Mouse (Mus musculus) forebrain, embryonic 12.5 days (tissue): Measurements from ENCODE around the gene Ints3. TPM values are rescaled to one million over a fixed set of nuclear protein-coding genes. Genes with fewer than 3 reads are reported as not detected.
A peak's percentile ranks its signal among the peaks of the same experiment; 100 is the strongest.

Experiments
- ATAC-seq: fragments of 200-750 bp; cut with Nextera tagmentation; 2 replicates; pipeline ENCODE4 v1.8.0; 2017; ENCODE audit warnings: moderate TSS enrichment; ENCODE audit not compliant: low FRiP score
- H3K27ac ChIP-seq: fragments of 300-500 bp; sonication (generic); 2 replicates; pipeline ENCODE4 v1.5.1; 2016; ENCODE audit warnings: mild to moderate bottlenecking
- H3K27me3 ChIP-seq: fragments of 300-500 bp; sonication (generic); 2 replicates; pipeline ENCODE4 v1.6.1; 2016; ENCODE audit warnings: mild to moderate bottlenecking
- H3K36me3 ChIP-seq: fragments of 300-500 bp; sonication (generic); replicated peaks from 2 replicates; pipeline ENCODE4 v1.6.1; 2016; ENCODE audit warnings: mild to moderate bottlenecking
- H3K4me1 ChIP-seq: fragments of 300-500 bp; sonication (generic); 2 replicates; pipeline ENCODE4 v1.6.1; 2016
- H3K4me2 ChIP-seq: fragments of 300-500 bp; sonication (generic); 2 replicates; pipeline ENCODE4 v1.6.1; 2016; ENCODE audit warnings: mild to moderate bottlenecking, moderate library complexity
- H3K4me3 ChIP-seq: fragments of 300-500 bp; sonication (generic); replicated peaks from 2 replicates; pipeline ENCODE4 v1.5.1; 2016; ENCODE audit warnings: mild to moderate bottlenecking
- H3K9ac ChIP-seq: fragments of 300-500 bp; sonication (generic); 2 replicates; pipeline ENCODE4 v1.6.1; 2016; ENCODE audit warnings: mild to moderate bottlenecking
- H3K9me3 ChIP-seq: fragments of 300-500 bp; sonication (generic); 2 replicates; pipeline ENCODE4 v1.6.1; 2016
- WGBS: fragments of 180-500 bp; shearing (Covaris S2); methylation state at CpG from one replicate; pipeline ENCODE4 v1.1.7; 2016; 5-methylcytosine and 5-hydroxymethylcytosine counted together
- polyA plus RNA-seq: library from polyadenylated mRNA; unstranded; fragments of >200 nt; fragmentation: Nextera tagmentation; extraction: Ambion mirVana; gene quantifications from 2 replicates; pipeline ENCODE4 v1.2.1, GENCODE M21; 2016

Ints3 gene
- 42.8 and 45.1 TPM in 2 replicates for polyA plus RNA-seq

GRCm38 (mm10) chr3:90433381-90434020 is at the start of gene Ints3:
Ints3 (minus strand) TSS chr3:90433622.
- no peaks in the 10 kb centered on the region for H3K9me3 ChIP-seq
- H3K4me2 ChIP-seq: peak within 1 kb of the TSS; percentile 96
- H3K27ac ChIP-seq: peak within 1 kb of the TSS; percentile 97
- peak within 1 kb of the TSS; percentile 90 for H3K9ac ChIP-seq
- ATAC-seq: peak; percentile 99
- peaks cover 30% of the 10 kb centered on the region for H3K4me1 ChIP-seq
- H3K4me3 ChIP-seq: peak within 1 kb of the TSS; percentile 82
- H3K27me3 ChIP-seq: no peaks in the 10 kb centered on the region
- peaks cover 10% of the 10 kb centered on the region; the same call in 1 of the 2 replicates for H3K36me3 ChIP-seq
- under 1% methylated on average over 52 of the region's 52 CpGs for WGBS

GRCm38 (mm10) chr3:90475831-90476611 is 42.6 kb upstream of the Ints3 start, which contains the start of gene Ilf2:
Ilf2 (plus strand) TSS chr3:90476126.
- peak within 1 kb of the TSS; percentile 78 for H3K4me2 ChIP-seq
- peak; percentile 99 for ATAC-seq
- H3K27ac ChIP-seq: peak within 1 kb of the TSS; percentile 96
- peaks cover 36% of the 10 kb centered on the region for H3K36me3 ChIP-seq
- peak within 1 kb of the TSS; percentile 92 for H3K9ac ChIP-seq
- WGBS: under 1% methylated on average over 45 of the region's 45 CpGs
- H3K4me3 ChIP-seq: peak within 1 kb of the TSS; percentile 80
- H3K4me1 ChIP-seq: peaks cover 11% of the 10 kb centered on the region
- no peaks in the 10 kb centered on the region for H3K27me3 ChIP-seq
- H3K9me3 ChIP-seq: no peaks in the 10 kb centered on the region

GRCm38 (mm10) chr3:90475151-90475830 is 41.9 kb upstream of the Ints3 start:
- no peaks in the 10 kb centered on the region for H3K9me3 ChIP-seq
- no peak overlapping the region for H3K4me2 ChIP-seq
- H3K36me3 ChIP-seq: peaks cover 29% of the 10 kb centered on the region
- no peak overlapping the region for H3K27ac ChIP-seq
- 45% methylated on average over 16 of the region's 16 CpGs for WGBS
- H3K27me3 ChIP-seq: no peaks in the 10 kb centered on the region
- 0 out of 2 replicates have a peak overlapping the region, but pooled peaks have one; percentile 19 for H3K4me3 ChIP-seq
- peaks cover 11% of the 10 kb centered on the region for H3K4me1 ChIP-seq
- H3K9ac ChIP-seq: no peak overlapping the region
- peak; percentile 42 for ATAC-seq

GRCm38 (mm10) chr3:90472213-90472612 is 38.8 kb upstream of the Ints3 start:
- Histone ChIP-seq H3K36me3 (no peaks in the 10 kb centered on the region), H3K9me3 (no peaks in the 10 kb centered on the region), H3K4me3 (no peak overlapping the region), H3K9ac (no peak overlapping the region), H3K27ac (no peak overlapping the region), H3K4me1 (peaks cover 5% of the 10 kb centered on the region), H3K27me3 (peaks cover 9% of the 10 kb centered on the region; the same call in 1 of the 2 replicates), H3K4me2 (no peak overlapping the region)
- WGBS: 35% methylated on average over 3 of the region's 3 CpGs
- no peak for ATAC-seq

- Histone ChIP-seq H3K27ac (no peak overlapping the region), H3K36me3 (no peaks in the 10 kb centered on the region), H3K4me2 (no peak overlapping the region), H3K9me3 (no peaks in the 10 kb centered on the region), H3K27me3 (peaks cover 47% of the 10 kb centered on the region), H3K9ac (no peak overlapping the region), H3K4me1 (peaks cover 14% of the 10 kb centered on the region), H3K4me3 (no peak overlapping the region)
- ATAC-seq: no peak
- WGBS: 93% methylated on average over 10 of the region's 10 CpGs
Measured at GRCm38 (mm10) chr3:90467618-90468300, 34.3 kb upstream of the Ints3 start.

GRCm38 (mm10) chr3:90466311-90466766 is 32.9 kb upstream of the Ints3 start:
- Histone ChIP-seq H3K27ac (no peak overlapping the region), H3K27me3 (peaks cover 61% of the 10 kb centered on the region), H3K9ac (peak overlapping the region; percentile 43; the same call in 1 of the 2 replicates), H3K4me2 (peak overlapping the region; percentile 90), H3K4me1 (peaks cover 14% of the 10 kb centered on the region), H3K9me3 (no peaks in the 10 kb centered on the region), H3K4me3 (peak overlapping the region; percentile 50), H3K36me3 (no peaks in the 10 kb centered on the region)
- peak; percentile 56 for ATAC-seq
- 0% methylated on average over 15 of the region's 15 CpGs for WGBS

GRCm38 (mm10) chr3:90465686-90466310 is 32.4 kb upstream of the Ints3 start, which contains the start of gene Npr1:
Npr1 (minus strand) TSS chr3:90465866.
- H3K4me1 ChIP-seq: peaks cover 14% of the 10 kb centered on the region
- under 1% methylated on average over 43 of the region's 49 CpGs for WGBS
- peak within 1 kb of the TSS; percentile 90 for H3K4me2 ChIP-seq
- no peaks in the 10 kb centered on the region for H3K9me3 ChIP-seq
- H3K9ac ChIP-seq: peak within 1 kb of the TSS; percentile 43
- H3K4me3 ChIP-seq: peak within 1 kb of the TSS; percentile 50
- ATAC-seq: peak; percentile 61
- no peaks in the 10 kb centered on the region for H3K36me3 ChIP-seq
- H3K27ac ChIP-seq: no peak within 1 kb of the TSS
- H3K27me3 ChIP-seq: peaks cover 67% of the 10 kb centered on the region

- WGBS: 1% methylated on average over 75 of the region's 75 CpGs
- H3K9me3 ChIP-seq: no peaks in the 10 kb centered on the region
- H3K27me3 ChIP-seq: peaks cover 71% of the 10 kb centered on the region
- H3K9ac ChIP-seq: peak overlapping the region; percentile 43
- peak overlapping the region; percentile 50 for H3K4me3 ChIP-seq
- ATAC-seq: 0 out of 2 replicates have a peak, but pooled peaks have one; percentile 27
- peaks cover 14% of the 10 kb centered on the region for H3K4me1 ChIP-seq
- no peaks in the 10 kb centered on the region for H3K36me3 ChIP-seq
- H3K27ac ChIP-seq: no peak overlapping the region
- H3K4me2 ChIP-seq: peak overlapping the region; percentile 90
Measured at GRCm38 (mm10) chr3:90465081-90465685, 31.8 kb upstream of the Ints3 start.

- peaks cover 14% of the 10 kb centered on the region for H3K4me1 ChIP-seq
- H3K27ac ChIP-seq: no peak overlapping the region
- H3K4me2 ChIP-seq: peak overlapping the region; percentile 90
- 11% methylated on average over 37 of the region's 37 CpGs for WGBS
- no peaks in the 10 kb centered on the region for H3K9me3 ChIP-seq
- 0 out of 2 replicates have a peak, but pooled peaks have one; percentile 1 for ATAC-seq
- H3K27me3 ChIP-seq: peaks cover 74% of the 10 kb centered on the region
- H3K4me3 ChIP-seq: peak overlapping the region; percentile 50
- H3K9ac ChIP-seq: no peak overlapping the region
- no peaks in the 10 kb centered on the region for H3K36me3 ChIP-seq
Measured at GRCm38 (mm10) chr3:90464552-90465080, 31.2 kb upstream of the Ints3 start.

GRCm38 (mm10) chr3:90462579-90462978 is 29.2 kb upstream of the Ints3 start:
- ATAC-seq: no peak
- no peaks in the 10 kb centered on the region for H3K36me3 ChIP-seq
- peaks cover 67% of the 10 kb centered on the region for H3K27me3 ChIP-seq
- H3K9me3 ChIP-seq: no peaks in the 10 kb centered on the region
- 31% methylated on average over 7 of the region's 7 CpGs for whole genome bisulfite sequencing
- H3K27ac ChIP-seq: no peak overlapping the region
- H3K4me3 ChIP-seq: no peak overlapping the region
- peaks cover 14% of the 10 kb centered on the region for H3K4me1 ChIP-seq
- no peak overlapping the region for H3K4me2 ChIP-seq
- H3K9ac ChIP-seq: no peak overlapping the region

GRCm38 (mm10) chr3:90461935-90462334 is 28.5 kb upstream of the Ints3 start:
- 88% methylated on average over 3 of the region's 3 CpGs for WGBS
- H3K27ac ChIP-seq: no peak overlapping the region

More at GRCm38 (mm10) chr3:90461935-90462334, 28.5 kb upstream of the Ints3 start:
- Histone ChIP-seq H3K27me3 (peaks cover 65% of the 10 kb centered on the region), H3K4me1 (peaks cover 14% of the 10 kb centered on the region), H3K9me3 (no peaks in the 10 kb centered on the region), H3K4me2 (no peak overlapping the region), H3K4me3 (no peak overlapping the region), H3K9ac (no peak overlapping the region), H3K36me3 (no peaks in the 10 kb centered on the region)
- no peak for ATAC-seq
